Mouse (Mus musculus) limb, embryonic 14.5 days (tissue): ENCODE data around the gene Paqr8. TPM values are rescaled to one million over a fixed set of nuclear protein-coding genes. Genes with fewer than 3 reads are reported as not detected.

Experiments used
- ATAC-seq: fragments of 200-750 bp; cut with Nextera tagmentation; 2 replicates; pipeline ENCODE4 v1.8.0; 2017; ENCODE audit warnings: low read depth, moderate number of reproducible peaks, moderate TSS enrichment; ENCODE audit not compliant: low FRiP score
- DNase-seq: peaks from one replicate; pipeline ENCODE4 v3.0.0-alpha.2; 2015; ENCODE audit warnings: low spot score
- H3K27ac ChIP-seq: fragments of 300-500 bp; sonication (generic); replicated peaks from 2 replicates; pipeline ENCODE4 v1.5.1; 2014; ENCODE audit warnings: low read depth, mild to moderate bottlenecking, low read length, moderate library complexity, mixed read lengths
- H3K27me3 ChIP-seq: fragments of 300-500 bp; sonication (generic); 2 replicates; pipeline ENCODE4 v1.6.1; 2014; ENCODE audit warnings: low read length, mixed read lengths; ENCODE audit not compliant: control insufficient read depth, insufficient read depth
- H3K36me3 ChIP-seq: fragments of 300-500 bp; sonication (generic); 2 replicates; pipeline ENCODE4 v1.6.1; 2014; ENCODE audit warnings: mild to moderate bottlenecking, low read length, moderate library complexity, mixed read lengths; ENCODE audit not compliant: control insufficient read depth, insufficient read depth
- H3K4me1 ChIP-seq: fragments of 300-500 bp; sonication (generic); 2 replicates; pipeline ENCODE4 v1.6.1; 2014; ENCODE audit warnings: antibody characterized with exemption, low read length, mixed read lengths; ENCODE audit not compliant: control insufficient read depth, insufficient read depth
- H3K4me2 ChIP-seq: fragments of 300-500 bp; sonication (generic); replicated peaks from 2 replicates; pipeline ENCODE4 v1.6.1; 2014; ENCODE audit warnings: low read depth, mild to moderate bottlenecking, low read length, moderate library complexity; ENCODE audit not compliant: severe bottlenecking
- H3K4me3 ChIP-seq: fragments of 300-500 bp; sonication (generic); replicated peaks from 2 replicates; pipeline ENCODE4 v1.5.1; 2014; ENCODE audit warnings: low read length
- H3K9ac ChIP-seq: fragments of 300-500 bp; sonication (generic); 2 replicates; pipeline ENCODE4 v1.6.1; 2014; ENCODE audit warnings: mild to moderate bottlenecking, low read depth, low read length, moderate library complexity; ENCODE audit not compliant: severe bottlenecking
- H3K9me3 ChIP-seq: fragments of 300-500 bp; sonication (generic); 2 replicates; pipeline ENCODE4 v1.6.1; 2016; ENCODE audit warnings: low read length; ENCODE audit not compliant: control insufficient read depth
- POLR2A ChIP-seq: fragments of 200-500 bp; IDR thresholded peaks from 2 replicates; pipeline ENCODE4 v1.8.0; 2012; ENCODE audit warnings: inconsistent platforms, mild to moderate bottlenecking, moderate library complexity, borderline replicate concordance; ENCODE audit not compliant: insufficient read depth, insufficient read length; ENCODE audit errors: extremely low read depth
- WGBS: fragments of 180-500 bp; shearing (Covaris S2); extraction: QIAGEN DNeasy Blood & Tissue Kit; methylation state at CpG from one replicate; pipeline ENCODE4 v1.1.7; 2014; 5-methylcytosine and 5-hydroxymethylcytosine counted together
- polyA plus RNA-seq, 2 experiments: library from polyadenylated mRNA; depleted of rRNA in 1 of 2; stranded (reverse) in 1 of 2; unstranded in 1 of 2; fragments of >200 nt; fragmentation: Nextera tagmentation in 1 of 2; extraction: Ambion mirVana in 1 of 2; gene quantifications; 2 replicates each; pipeline versions ENCODE4 v1.2.1 to v1.2.3; 2012 to 2014

Paqr8 gene
- polyA plus RNA-seq, 2 experiments: 5.7 to 7.9 TPM

DNA sequence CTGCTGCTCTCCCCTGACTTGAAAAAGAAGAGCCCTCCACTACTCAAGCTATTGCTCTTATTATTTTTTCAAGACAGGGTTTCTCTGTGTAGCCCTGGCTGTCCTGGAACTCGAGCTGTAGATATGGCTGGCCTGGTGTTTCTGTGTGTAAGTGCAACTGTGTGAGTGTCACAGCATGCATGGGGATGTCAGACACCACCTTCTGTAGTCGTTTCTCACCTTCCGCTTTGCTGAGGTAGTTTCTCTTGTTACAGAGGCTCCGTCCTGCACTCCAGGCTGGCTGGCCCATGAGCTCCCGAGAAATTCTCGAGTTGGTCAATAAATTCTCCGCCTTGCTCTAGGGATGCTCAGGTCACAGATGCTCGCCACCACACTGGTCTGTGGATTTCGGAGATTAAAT lies 8.0 kb downstream of the Paqr8 start:
- no peak for ATAC-seq
- Histone ChIP-seq H3K4me1 (no peaks in the 10 kb centered on the region), H3K27ac (no peak overlapping the region), H3K4me3 (no peak overlapping the region), H3K9ac (no peak overlapping the region; the same call in 1 of the 2 replicates), H3K9me3 (no peaks in the 10 kb centered on the region), H3K36me3 (no peaks in the 10 kb centered on the region), H3K27me3 (no peaks in the 10 kb centered on the region), H3K4me2 (no peak overlapping the region)
- 44% methylated on average over 9 of the region's 9 CpGs for WGBS
- no peak for TF ChIP-seq POLR2A
- no peak for DNase-seq

- 56% methylated on average over 4 of the region's 4 CpGs for WGBS
- Histone ChIP-seq H3K9me3 (no peaks in the 10 kb centered on the region), H3K27ac (no peak overlapping the region), H3K9ac (no peak overlapping the region), H3K4me2 (no peak overlapping the region), H3K36me3 (no peaks in the 10 kb centered on the region), H3K27me3 (no peaks in the 10 kb centered on the region), H3K4me3 (no peak overlapping the region), H3K4me1 (no peaks in the 10 kb centered on the region)
- DNase-seq: no peak
- no peak for TF ChIP-seq POLR2A
- no peak for ATAC-seq
Observed at GRCm38 (mm10) chr1:20900336-20900735, 9.9 kb downstream of the Paqr8 start.

GRCm38 (mm10) chr1:20905501-20906127 lies 15.2 kb downstream of the Paqr8 start:
- Histone ChIP-seq H3K4me3 (no peak overlapping the region), H3K4me1 (no peaks in the 10 kb centered on the region), H3K9ac (no peak overlapping the region), H3K4me2 (no peak overlapping the region), H3K27me3 (no peaks in the 10 kb centered on the region), H3K9me3 (no peaks in the 10 kb centered on the region), H3K36me3 (no peaks in the 10 kb centered on the region), H3K27ac (no peak overlapping the region)
- WGBS: 83% methylated on average over 8 of the region's 8 CpGs
- ATAC-seq (no peak), DNase-seq (no peak)
- TF ChIP-seq POLR2A: no peak

GRCm38 (mm10) chr1:20906128-20906515 lies 15.7 kb downstream of the Paqr8 start:
- H3K4me2 ChIP-seq: no peak overlapping the region
- no peak overlapping the region for H3K9ac ChIP-seq
- no peak overlapping the region for H3K27ac ChIP-seq
- H3K4me3 ChIP-seq: no peak overlapping the region
- H3K9me3 ChIP-seq: no peaks in the 10 kb centered on the region
- no peak for ATAC-seq
- H3K4me1 ChIP-seq: no peaks in the 10 kb centered on the region
- H3K36me3 ChIP-seq: no peaks in the 10 kb centered on the region
- no peak for DNase-seq
- no peaks in the 10 kb centered on the region for H3K27me3 ChIP-seq
- TF ChIP-seq POLR2A: no peak
- WGBS: 84% methylated on average over 9 of the region's 9 CpGs

DNA sequence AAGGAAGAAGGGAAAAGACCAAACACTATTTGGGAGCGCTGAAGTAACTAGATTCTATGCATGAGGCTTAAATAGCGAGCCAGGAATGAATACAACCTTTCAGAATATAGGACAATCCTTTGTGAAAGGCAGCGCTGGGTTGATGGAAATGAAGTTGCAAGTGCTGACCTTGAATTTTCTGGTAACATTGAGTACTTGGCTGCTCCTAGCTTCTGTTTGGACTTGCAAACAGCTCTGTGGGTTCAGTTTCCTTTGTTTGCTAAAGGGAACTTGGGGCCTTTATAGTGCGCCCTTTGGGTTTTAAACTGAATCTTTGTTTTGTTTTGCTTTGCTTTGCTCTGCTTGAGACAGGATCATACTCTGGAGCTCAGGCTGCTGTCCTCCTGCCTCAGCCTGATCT lies 18.1 kb downstream of the Paqr8 start:
- Histone ChIP-seq H3K4me3 (no peak overlapping the region), H3K9ac (no peak overlapping the region), H3K36me3 (no peaks in the 10 kb centered on the region), H3K9me3 (no peaks in the 10 kb centered on the region), H3K27ac (no peak overlapping the region), H3K27me3 (no peaks in the 10 kb centered on the region), H3K4me1 (no peaks in the 10 kb centered on the region), H3K4me2 (no peak overlapping the region)
- 59% methylated on average over 4 of the region's 4 CpGs for WGBS
- no peak for TF ChIP-seq POLR2A
- ATAC-seq (no peak), DNase-seq (no peak)

GRCm38 (mm10) chr1:20912115-20912514 lies 21.7 kb downstream of the Paqr8 start:
- H3K27me3 ChIP-seq: no peaks in the 10 kb centered on the region
- no peak overlapping the region for H3K27ac ChIP-seq
- no peaks in the 10 kb centered on the region for H3K4me1 ChIP-seq
- H3K9me3 ChIP-seq: no peaks in the 10 kb centered on the region
- DNase-seq: no peak
- TF ChIP-seq POLR2A: no peak
- no peaks in the 10 kb centered on the region for H3K36me3 ChIP-seq
- no peak overlapping the region for H3K9ac ChIP-seq
- H3K4me3 ChIP-seq: no peak overlapping the region
- no peak overlapping the region for H3K4me2 ChIP-seq
- no peak for ATAC-seq
- 37% methylated on average over 2 of the region's 2 CpGs for WGBS
